Mouse (Mus musculus) small intestine, adult 10 weeks (tissue): ENCODE results near the gene Bap1. TPM values are rescaled to one million over a fixed set of nuclear protein-coding genes. Genes with fewer than 3 reads are reported as not detected.

Source experiments
- polyA plus RNA-seq: library from polyadenylated mRNA; stranded (reverse); fragments of 350-450 nt; fragmentation: Illumina TruSeq; extraction: RNeasy Lipid Tissue Mini Kit (QIAGEN cat#74804); gene quantifications from one replicate; pipeline ENCODE4 v1.2.3, GENCODE M21; 2014; ENCODE audit warnings: low replicate concordance

The Bap1 gene
- 1.7 TPM for polyA plus RNA-seq

DNA sequence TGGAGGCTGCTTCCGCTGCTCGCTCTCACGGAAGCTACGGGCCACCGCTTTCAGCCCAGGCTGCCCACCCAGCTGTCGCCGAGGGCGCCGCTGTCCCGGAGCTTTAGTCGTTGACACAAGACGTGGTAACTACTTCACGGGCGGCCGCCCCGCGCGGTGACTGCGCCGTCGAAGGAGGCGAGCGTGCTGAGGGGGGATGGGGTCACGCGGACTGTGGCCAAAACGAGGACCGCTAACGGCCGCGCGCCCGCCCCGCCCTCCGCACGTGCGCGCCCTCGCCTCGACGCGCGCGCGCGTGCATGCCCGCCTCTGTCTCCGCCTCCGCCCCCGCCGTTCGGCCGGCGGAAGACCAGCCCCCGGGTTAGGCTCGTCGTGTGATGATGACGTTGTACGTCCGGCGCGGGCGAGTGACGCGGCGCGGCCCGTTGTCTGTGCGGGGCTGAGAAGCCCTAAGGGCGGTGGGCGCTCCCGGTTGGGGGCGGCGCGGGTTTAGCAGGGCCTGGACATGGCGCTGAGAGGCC is at the start of gene Bap1, which contains the start of gene Phf7:
TSS of gene Bap1 (plus strand) at position 367 of the 521 bp plus-strand sequence.
TSS of gene Phf7 (minus strand) at position 234 of the 521 bp plus-strand sequence.

GRCm38 (mm10) chr14:31208084-31208483 is 43.2 kb upstream of the Bap1 start, which contains the start of gene Tnnc1:
Gene Tnnc1, plus strand, starts transcription at chr14:31208312.

GRCm38 (mm10) chr14:31216846-31217245 is 34.4 kb upstream of the Bap1 start, which contains the start of gene Nisch:
Gene Nisch, minus strand, starts transcription at chr14:31216946.

GRCm38 (mm10) chr14:31217666-31218065 is 33.6 kb upstream of the Bap1 start, which contains the start of gene Sema3g:
Gene Sema3g, plus strand, starts transcription at chr14:31217860.

Other genes with a start within 250 kb of the Bap1 start
- gene Spcs1, start 249.8 kb upstream of the Bap1 start, polyA plus RNA-seq, result 306 TPM
- 44.3 TPM for gene Pbrm1, start 232.3 kb upstream of the Bap1 start, polyA plus RNA-seq
- 103 TPM for gene Gnl3, start 232.3 kb upstream of the Bap1 start, polyA plus RNA-seq
- gene Smim4, start 122.5 kb upstream of the Bap1 start, polyA plus RNA-seq, result 5.6 TPM
- not detected for gene Nt5dc2, start 120.4 kb upstream of the Bap1 start, polyA plus RNA-seq
- 0.26 TPM for gene Stab1, start 82.8 kb upstream of the Bap1 start, polyA plus RNA-seq
- gene Tnnc1, start 43.1 kb upstream of the Bap1 start, polyA plus RNA-seq, result not detected
- 30.9 TPM for gene Nisch, start 34.5 kb upstream of the Bap1 start, polyA plus RNA-seq
- 0.19 TPM for gene Sema3g, start 33.6 kb upstream of the Bap1 start, polyA plus RNA-seq
- gene Phf7, start 133 bp upstream of the Bap1 start, polyA plus RNA-seq, result 6.1 TPM
- not detected for gene Dnah1, start 72.4 kb downstream of the Bap1 start, polyA plus RNA-seq
- gene Capn7, start 85.2 kb downstream of the Bap1 start, polyA plus RNA-seq, result 114 TPM
- gene Sh3bp5, start 184.6 kb downstream of the Bap1 start, polyA plus RNA-seq, result 11.6 TPM
- 49.3 TPM for gene Eaf1, start 242.9 kb downstream of the Bap1 start, polyA plus RNA-seq
- gene Mettl6, start 243.6 kb downstream of the Bap1 start, polyA plus RNA-seq, result 40.2 TPM